Mouse (Mus musculus) midbrain, embryonic 15.5 days (tissue): ENCODE measurements around the gene L2hgdh. TPM values are rescaled to one million over a fixed set of nuclear protein-coding genes. Genes with fewer than 3 reads are reported as not detected.
"Not testable (repeated sequence)": the region's sequence is repeated elsewhere in the genome, so short reads cannot be mapped to it uniquely, and the experiment has no call there.

Experiments
- ATAC-seq: fragments of 200-750 bp; cut with Nextera tagmentation; replicated peaks from 2 replicates; pipeline ENCODE4 v1.8.0; 2017; ENCODE audit warnings: moderate TSS enrichment
- H3K27ac ChIP-seq: fragments of 300-500 bp; sonication (generic); 2 replicates; pipeline ENCODE4 v1.5.1; 2015; ENCODE audit warnings: mild to moderate bottlenecking, inconsistent platforms
- H3K27me3 ChIP-seq: fragments of 300-500 bp; sonication (generic); replicated peaks from 2 replicates; pipeline ENCODE4 v1.6.1; 2015; ENCODE audit warnings: inconsistent platforms
- H3K36me3 ChIP-seq: fragments of 300-500 bp; sonication (generic); replicated peaks from 2 replicates; pipeline ENCODE4 v1.6.1; 2015; ENCODE audit warnings: inconsistent platforms
- H3K4me1 ChIP-seq: fragments of 300-500 bp; sonication (generic); 2 replicates; pipeline ENCODE4 v1.6.1; 2015; ENCODE audit warnings: inconsistent platforms
- H3K4me2 ChIP-seq: fragments of 300-500 bp; sonication (generic); 2 replicates; pipeline ENCODE4 v1.6.1; 2015; ENCODE audit warnings: inconsistent platforms, mild to moderate bottlenecking, moderate library complexity
- H3K4me3 ChIP-seq: fragments of 300-500 bp; sonication (generic); 2 replicates; pipeline ENCODE4 v1.5.1; 2015; ENCODE audit warnings: mild to moderate bottlenecking, inconsistent platforms
- H3K9ac ChIP-seq: fragments of 300-500 bp; sonication (generic); 2 replicates; pipeline ENCODE4 v1.6.1; 2015; ENCODE audit warnings: mild to moderate bottlenecking, inconsistent platforms
- H3K9me3 ChIP-seq: fragments of 300-500 bp; sonication (generic); 2 replicates; pipeline ENCODE4 v1.6.1; 2016; ENCODE audit warnings: inconsistent platforms
- WGBS: fragments of 180-500 bp; shearing (Covaris S2); methylation state at CpG from one replicate; pipeline ENCODE4 v1.1.7; 2015; ENCODE audit warnings: mixed read lengths; 5-methylcytosine and 5-hydroxymethylcytosine counted together
- polyA plus RNA-seq: library from polyadenylated mRNA; unstranded; fragments of >200 nt; fragmentation: Nextera tagmentation; extraction: Ambion mirVana; gene quantifications from 2 replicates; pipeline ENCODE4 v1.2.1, GENCODE M21; 2015

L2hgdh gene
- polyA plus RNA-seq, 1 experiment from 2014 or later, result 14.5 TPM

DNA sequence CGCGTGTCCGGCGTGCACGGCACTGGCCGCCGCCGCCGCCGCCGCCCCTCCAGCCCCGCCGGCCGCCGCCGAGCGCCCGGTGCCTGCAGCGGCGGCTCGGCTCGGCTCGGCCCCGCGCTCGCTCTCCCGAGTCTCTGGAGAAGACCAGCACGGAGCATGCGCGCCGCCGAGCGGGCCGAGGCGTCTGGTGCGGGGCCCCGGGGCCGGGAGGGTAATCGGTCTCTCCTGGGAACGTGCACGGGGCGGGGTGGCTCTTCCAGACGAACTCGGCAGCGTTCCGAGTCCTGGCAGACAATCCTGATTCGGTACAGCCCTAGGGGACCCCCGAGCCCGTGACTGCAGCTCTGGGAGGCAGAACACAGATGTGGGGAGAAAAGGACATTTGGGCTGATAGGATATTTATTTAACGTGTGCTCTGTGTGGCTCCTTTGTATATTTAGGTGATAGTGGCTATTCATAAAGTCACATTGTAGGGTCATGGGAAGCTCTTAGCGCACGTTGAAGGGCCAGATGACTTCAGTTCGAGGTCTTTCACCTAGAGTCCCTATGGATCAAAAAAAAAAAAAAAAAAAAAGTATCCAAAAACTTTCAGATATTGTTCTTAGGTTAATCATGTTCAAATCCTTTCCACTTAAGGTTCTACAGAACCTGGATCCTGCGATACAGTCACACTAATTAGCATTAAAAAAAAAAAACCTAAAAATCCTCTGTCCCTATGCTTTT lies 42.4 kb downstream of the L2hgdh start:
- Histone ChIP-seq H3K36me3 (no peaks in the 10 kb centered on the region), H3K4me2 (peak overlapping the region; percentile 67), H3K9me3 (no peaks in the 10 kb centered on the region), H3K27me3 (no peaks in the 10 kb centered on the region), H3K4me3 (peak overlapping the region; percentile 97), H3K27ac (peak overlapping the region; percentile 96), H3K4me1 (peaks cover 18% of the 10 kb centered on the region), H3K9ac (peak overlapping the region; percentile 95)
- WGBS, result under 1% methylated on average over 41 of the region's 54 CpGs
- ATAC-seq, result peak; percentile 89

GRCm38 (mm10) chr12:69681566-69682061 lies 43.1 kb downstream of the L2hgdh start, which contains the start of gene Sos2:
Sos2 (minus strand) TSS chr12:69681852.
- Histone ChIP-seq H3K9me3 (no peaks in the 10 kb centered on the region), H3K27ac (peak within 1 kb of the TSS; percentile 96), H3K36me3 (no peaks in the 10 kb centered on the region), H3K4me1 (peaks cover 18% of the 10 kb centered on the region), H3K4me3 (peak within 1 kb of the TSS; percentile 97), H3K27me3 (no peaks in the 10 kb centered on the region), H3K9ac (peak within 1 kb of the TSS; percentile 95), H3K4me2 (peak within 1 kb of the TSS; percentile 67)
- 0% methylated on average over 35 of the region's 85 CpGs for WGBS
- ATAC-seq, result peak; percentile 85

DNA sequence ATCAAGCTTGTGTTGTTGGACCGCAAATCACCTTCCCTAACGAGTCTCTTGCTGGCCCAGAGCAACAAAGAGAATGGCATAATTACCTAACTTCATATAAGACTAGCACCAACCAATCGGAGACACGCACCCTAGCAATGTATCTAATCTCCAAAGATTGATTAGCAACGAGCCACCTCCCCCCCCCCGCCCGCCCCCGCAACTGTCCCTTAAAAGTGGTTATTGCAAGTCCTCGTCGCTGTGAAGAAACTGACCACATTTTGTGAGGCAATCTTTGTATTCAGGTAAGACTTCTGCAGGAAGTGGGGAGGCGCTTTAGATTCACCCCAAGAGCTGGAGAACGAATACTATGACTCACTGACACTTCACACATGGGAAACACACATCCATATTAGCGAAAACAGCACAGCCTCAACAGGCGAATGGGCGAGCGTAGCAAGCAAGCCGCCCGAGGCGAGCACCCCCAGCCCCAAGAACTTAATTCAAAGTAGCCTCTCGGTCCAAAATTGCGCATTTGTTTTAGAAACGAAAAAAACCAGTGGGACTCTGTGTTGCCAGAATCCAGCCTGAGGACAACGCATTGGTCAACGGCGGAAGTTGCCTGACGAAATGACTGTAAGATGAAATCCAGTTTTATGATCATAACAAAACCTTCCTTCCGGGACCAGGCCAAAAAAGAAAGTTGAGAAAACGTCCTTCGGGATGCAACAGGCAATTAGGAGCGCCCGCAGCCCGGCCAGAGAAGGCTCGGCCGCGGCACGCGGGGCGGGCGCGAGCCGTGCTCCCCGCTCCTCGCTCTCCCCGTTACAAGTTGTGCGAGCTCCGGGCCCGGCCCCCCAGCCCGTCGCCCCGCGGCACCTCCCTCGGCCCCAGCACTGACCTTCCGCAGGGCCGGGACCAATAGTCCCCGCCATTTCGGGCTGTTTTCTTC lies 43.8 kb downstream of the L2hgdh start:
- Histone ChIP-seq H3K4me1 (peaks cover 18% of the 10 kb centered on the region), H3K27me3 (no peaks in the 10 kb centered on the region), H3K4me3 (peak overlapping the region; percentile 97), H3K36me3 (no peaks in the 10 kb centered on the region), H3K9ac (peak overlapping the region; percentile 95), H3K27ac (peak overlapping the region; percentile 96), H3K9me3 (no peaks in the 10 kb centered on the region), H3K4me2 (peak overlapping the region; percentile 67)
- under 1% methylated on average over 55 of the region's 56 CpGs for WGBS
- peak; percentile 72 for ATAC-seq

- WGBS, result 96% methylated on average over 4 of the region's 4 CpGs
- Histone ChIP-seq H3K4me2 (no peak overlapping the region), H3K27ac (no peak overlapping the region), H3K9me3 (no peaks in the 10 kb centered on the region), H3K4me1 (peaks cover 20% of the 10 kb centered on the region), H3K27me3 (no peaks in the 10 kb centered on the region), H3K36me3 (no peaks in the 10 kb centered on the region), H3K9ac (no peak overlapping the region), H3K4me3 (no peak overlapping the region)
- ATAC-seq, result no peak
These were observed 48.5 kb downstream of the L2hgdh start for GRCm38 (mm10) chr12:69676157-69676556.

DNA sequence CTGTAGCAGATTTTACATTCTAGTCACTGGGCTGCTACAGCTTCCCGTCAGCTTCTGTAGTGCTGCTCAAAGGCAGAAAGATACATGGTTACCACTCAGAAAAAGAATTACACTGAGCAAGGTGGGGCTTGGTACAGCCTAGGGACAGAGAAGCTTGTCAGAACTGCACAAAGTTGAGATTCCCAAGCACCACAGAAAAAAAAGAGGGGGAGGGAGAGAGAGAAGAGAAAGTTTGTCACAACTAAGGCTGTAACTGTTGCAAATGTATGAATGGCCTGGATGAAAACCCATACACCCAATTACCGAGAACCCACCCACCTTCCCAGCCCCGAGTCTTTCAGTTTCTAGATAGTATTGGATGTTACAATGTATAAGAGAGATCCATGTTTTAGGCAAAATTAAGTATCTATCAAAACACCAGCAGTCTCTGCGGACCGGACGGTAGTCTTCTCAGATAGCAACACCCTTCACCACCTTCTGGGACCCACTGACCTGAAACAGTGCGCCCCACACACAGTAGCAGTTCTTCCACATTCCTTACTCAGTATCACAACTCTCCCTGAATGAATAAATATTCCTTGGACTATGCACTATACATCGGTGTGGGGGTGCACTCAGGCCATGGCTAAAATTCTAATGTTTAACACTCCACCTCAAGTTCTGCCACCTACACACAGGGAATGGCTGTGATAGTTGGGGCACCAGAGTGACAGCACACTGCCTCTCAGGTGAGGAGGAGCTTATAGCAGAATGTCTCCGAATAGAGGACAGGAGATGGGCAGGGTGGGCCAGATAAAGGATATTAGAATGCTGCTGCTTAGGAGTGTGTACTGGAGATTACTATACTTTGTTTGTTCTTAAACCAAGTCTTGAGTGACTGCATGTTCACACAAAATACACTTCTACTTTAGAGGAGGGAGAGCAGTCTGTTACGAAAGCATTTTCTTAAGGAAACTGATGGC lies 49.8 kb downstream of the L2hgdh start:
- no peaks in the 10 kb centered on the region for H3K36me3 ChIP-seq
- no peak overlapping the region for H3K4me2 ChIP-seq
- no peak overlapping the region for H3K4me3 ChIP-seq
- WGBS, result 86% methylated on average over 10 of the region's 10 CpGs
- H3K9ac ChIP-seq, result no peak overlapping the region
- peaks cover 13% of the 10 kb centered on the region for H3K4me1 ChIP-seq
- no peaks in the 10 kb centered on the region for H3K9me3 ChIP-seq
- no peak for ATAC-seq
- no peak overlapping the region for H3K27ac ChIP-seq
- H3K27me3 ChIP-seq, result no peaks in the 10 kb centered on the region

GRCm38 (mm10) chr12:69674176-69674575 lies 50.5 kb downstream of the L2hgdh start:
- Histone ChIP-seq H3K9me3 (no peaks in the 10 kb centered on the region), H3K27me3 (no peaks in the 10 kb centered on the region)
- WGBS, result 58% methylated on average over 1 of the region's 1 CpGs

DNA sequence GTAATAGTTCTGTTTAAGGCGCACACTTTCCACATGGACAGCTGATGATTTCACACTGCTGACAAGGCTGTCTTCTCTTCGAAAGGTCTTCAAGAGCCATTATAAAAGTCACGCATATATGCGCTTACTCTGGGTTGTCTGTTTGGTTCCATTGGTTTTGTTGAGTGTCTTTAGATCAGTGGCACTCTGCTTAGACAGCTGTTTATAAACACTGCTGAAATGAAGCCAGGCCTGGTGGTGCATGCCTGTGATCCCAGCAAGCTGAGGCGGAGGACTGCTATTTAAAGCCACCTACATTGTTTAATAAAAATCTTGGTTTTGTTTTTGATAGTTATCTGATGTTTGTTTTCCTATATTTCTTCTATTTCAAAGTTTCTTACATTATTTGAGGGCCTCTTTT lies 58.0 kb downstream of the L2hgdh start:
- H3K27ac ChIP-seq, result no peak overlapping the region
- H3K36me3 ChIP-seq, result no peaks in the 10 kb centered on the region
- WGBS, result 97% methylated on average over 5 of the region's 5 CpGs
- no peak overlapping the region for H3K4me2 ChIP-seq
- no peak overlapping the region for H3K4me3 ChIP-seq
- no peaks in the 10 kb centered on the region for H3K9me3 ChIP-seq
- no peak for ATAC-seq
- H3K27me3 ChIP-seq, result no peaks in the 10 kb centered on the region
- H3K4me1 ChIP-seq, result no peaks in the 10 kb centered on the region
- no peak overlapping the region for H3K9ac ChIP-seq

More at GRCm38 (mm10) chr12:69674176-69674575, 50.5 kb downstream of the L2hgdh start:
- no peak overlapping the region for H3K4me2 ChIP-seq
- H3K36me3 ChIP-seq, result no peaks in the 10 kb centered on the region
- H3K4me1 ChIP-seq, result peaks cover 9% of the 10 kb centered on the region; the same call in 1 of the 2 replicates
- no peak overlapping the region for H3K4me3 ChIP-seq
- no peak overlapping the region for H3K27ac ChIP-seq
- H3K9ac ChIP-seq, result no peak overlapping the region
- no peak for ATAC-seq

DNA sequence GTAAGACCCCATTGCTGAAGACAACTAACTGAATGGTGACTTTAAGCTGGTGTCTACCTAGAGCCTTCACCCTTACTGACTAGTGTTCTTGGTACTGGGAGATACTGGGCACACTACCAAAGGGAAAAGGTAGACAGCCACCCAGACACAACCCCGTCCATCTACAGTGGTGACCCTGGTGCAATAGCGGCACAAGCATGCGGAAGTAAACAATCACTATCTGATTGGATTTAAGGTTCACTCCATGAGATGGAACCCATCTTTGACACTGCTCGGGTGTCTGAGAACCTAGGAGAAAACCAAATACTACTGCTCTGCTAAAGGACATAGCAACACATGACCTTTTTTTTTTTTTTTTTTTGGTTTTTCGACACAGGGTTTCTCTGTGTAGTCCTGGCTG lies 63.0 kb downstream of the L2hgdh start:
- Histone ChIP-seq H3K9me3 (no peaks in the 10 kb centered on the region), H3K4me1 (no peaks in the 10 kb centered on the region), H3K4me3 (no peak overlapping the region), H3K9ac (no peak overlapping the region), H3K4me2 (no peak overlapping the region), H3K36me3 (no peaks in the 10 kb centered on the region), H3K27ac (no peak overlapping the region), H3K27me3 (no peaks in the 10 kb centered on the region)
- no peak for ATAC-seq
- 95% methylated on average over 5 of the region's 5 CpGs for WGBS

- not testable (repeated sequence) for H3K27me3 ChIP-seq, H3K9ac ChIP-seq, H3K4me2 ChIP-seq, H3K27ac ChIP-seq, H3K9me3 ChIP-seq, H3K4me1 ChIP-seq, H3K4me3 ChIP-seq
- ATAC-seq, result peak; percentile 87
- peaks cover 15% of the 10 kb centered on the region for H3K36me3 ChIP-seq
These were observed 70.7 kb downstream of the L2hgdh start for GRCm38 (mm10) chr12:69653973-69654372.

DNA sequence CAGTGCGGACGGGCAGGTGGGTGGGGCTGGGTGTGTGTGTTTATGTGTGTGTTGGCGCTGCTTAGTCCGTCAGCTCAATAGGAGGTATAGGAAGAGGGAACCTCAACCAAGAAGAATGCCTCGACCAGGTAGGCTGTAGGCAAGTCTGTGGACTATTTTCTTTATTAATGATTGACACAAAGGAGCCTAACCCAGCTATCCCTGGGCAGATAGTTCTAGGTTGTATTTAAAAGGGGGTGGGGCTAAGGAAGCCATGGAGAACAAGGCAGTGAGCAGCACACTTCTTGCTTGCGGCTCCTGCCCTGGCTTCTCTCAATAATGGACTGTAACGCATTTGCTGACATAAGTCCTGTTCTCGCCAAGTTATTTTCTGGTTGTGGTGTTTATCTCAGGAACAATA lies 75.2 kb downstream of the L2hgdh start:
- 91% methylated on average over 8 of the region's 8 CpGs for WGBS
- H3K4me3 ChIP-seq, result no peak overlapping the region
- no peaks in the 10 kb centered on the region for H3K27me3 ChIP-seq
- H3K4me1 ChIP-seq, result no peaks in the 10 kb centered on the region
- H3K36me3 ChIP-seq, result peaks cover 29% of the 10 kb centered on the region
- no peak overlapping the region for H3K9ac ChIP-seq
- H3K4me2 ChIP-seq, result no peak overlapping the region
- ATAC-seq, result no peak
- no peak overlapping the region for H3K27ac ChIP-seq
- no peaks in the 10 kb centered on the region for H3K9me3 ChIP-seq

DNA sequence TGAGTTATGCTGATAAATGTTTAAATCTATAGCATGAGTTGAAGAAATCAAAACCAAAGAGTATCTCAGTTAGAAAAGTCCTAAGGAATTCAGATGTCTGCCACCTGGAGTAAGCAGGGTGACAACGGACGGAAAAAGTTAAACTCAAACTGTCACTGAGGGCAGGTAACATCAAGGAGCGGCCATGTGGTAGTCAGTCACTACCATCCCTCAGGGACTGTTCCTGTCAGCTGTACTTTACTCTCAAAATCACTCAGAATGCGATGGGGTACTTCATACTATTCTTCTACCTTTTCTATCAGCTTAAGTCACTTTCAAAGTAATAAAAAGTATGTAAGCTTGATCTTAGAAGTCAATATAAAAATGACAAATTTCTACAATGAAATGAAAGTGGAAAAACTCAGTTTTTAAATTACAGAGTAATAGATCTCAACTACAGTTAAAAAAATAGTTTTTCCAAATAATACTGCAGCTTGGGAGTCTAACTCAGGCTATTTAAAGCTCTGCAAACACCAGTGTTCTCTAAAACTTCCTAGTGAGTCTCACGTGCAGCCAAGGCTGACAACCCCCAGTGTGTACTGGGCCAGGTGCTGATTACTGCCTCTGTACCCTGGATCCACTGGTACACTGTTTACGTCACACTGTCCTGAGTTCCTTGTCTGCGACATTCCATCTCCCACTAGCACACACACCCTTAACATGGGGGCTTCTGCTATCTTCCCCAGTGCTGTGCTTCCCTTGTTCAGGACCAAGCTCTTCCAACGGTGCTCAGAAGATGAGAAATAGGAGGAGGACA lies 78.7 kb downstream of the L2hgdh start:
- no peak overlapping the region for H3K27ac ChIP-seq
- no peaks in the 10 kb centered on the region for H3K9me3 ChIP-seq
- H3K4me1 ChIP-seq, result no peaks in the 10 kb centered on the region
- H3K4me3 ChIP-seq, result no peak overlapping the region
- no peak for ATAC-seq
- H3K4me2 ChIP-seq, result no peak overlapping the region
- H3K36me3 ChIP-seq, result peaks cover 14% of the 10 kb centered on the region
- no peak overlapping the region for H3K9ac ChIP-seq
- 91% methylated on average over 8 of the region's 8 CpGs for WGBS
- H3K27me3 ChIP-seq, result no peaks in the 10 kb centered on the region
